ENCODE assay signal across 16 mouse cellular contexts in the genomic region with DNA sequence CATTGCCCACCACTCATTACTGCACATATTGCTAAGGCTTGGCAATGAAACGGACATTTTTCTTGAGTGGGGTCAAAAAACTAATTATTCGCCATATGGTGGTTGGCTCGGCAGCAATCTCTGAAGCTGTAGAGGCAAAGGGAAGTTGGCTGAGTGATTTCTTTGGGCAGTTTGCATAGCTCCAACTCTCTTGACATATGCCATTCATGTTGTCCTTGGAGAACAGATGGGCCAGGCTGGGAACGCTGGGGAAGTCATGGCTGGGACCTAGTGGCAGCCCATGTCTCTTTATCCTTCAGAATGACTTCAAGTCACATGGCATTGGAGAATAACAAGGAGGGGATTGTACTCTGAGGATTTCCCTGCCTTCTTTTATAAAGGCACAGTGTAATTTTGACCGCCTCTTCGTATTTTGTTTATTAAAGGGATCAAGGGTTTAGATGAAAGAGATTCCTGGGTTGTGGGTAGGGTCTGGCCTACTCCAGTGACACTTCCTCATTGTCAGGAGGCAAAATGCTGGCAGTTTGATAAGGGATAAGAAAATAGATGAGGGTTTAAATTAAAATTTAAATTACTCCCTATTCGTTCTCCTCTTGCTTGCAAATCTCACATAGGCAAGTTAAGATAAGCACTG.
DNase-seq lines count a peak whose midpoint lies in the region; ATAC-seq lines count a peak whose summit lies in the region.
"Had no signal": no experiment of that assay in that cellular context is flagged by ENCODE, and none has a peak within 500 bp of the region (broad histone marks: within the 10 kb centered on the region; RNA-seq: fewer than 3 reads in every experiment).

No protein-coding gene starts in this region.

- H3K4me1 ChIP-seq in midbrain, embryonic 10.5 days: peaks cover 11% of the 10 kb centered on the region; the same call in 1 of the 2 replicates
- H3K4me1 ChIP-seq in midbrain, embryonic 15.5 days: no peaks in the 10 kb centered on the region
- H3K4me1 ChIP-seq in hindbrain, embryonic 13.5 days (replicated peaks): no peaks in the 10 kb centered on the region
- H3K4me1 ChIP-seq in midbrain, embryonic 14.5 days (ENCODE audit: control insufficient read depth, insufficient read depth, low read length): no peaks in the 10 kb centered on the region
- H3K4me1 ChIP-seq: heart, embryonic 13.5 days; intestine, embryonic 15.5 days; kidney, embryonic 15.5 days had no signal

- ATAC-seq in midbrain, embryonic 15.5 days (replicated peaks): no peak
- peak; percentile 66; the same call in 1 of the 2 replicates for ATAC-seq in hindbrain, embryonic 13.5 days (ENCODE audit: low FRiP score)
- ATAC-seq in midbrain, embryonic 14.5 days (ENCODE audit: low FRiP score, low TSS enrichment): peak; percentile 55
- ATAC-seq: intestine, embryonic 15.5 days had no signal

- no peak overlapping the region for H3K4me2 ChIP-seq in midbrain, embryonic 15.5 days
- H3K4me2 ChIP-seq in hindbrain, embryonic 13.5 days: no peak overlapping the region
- no peak overlapping the region for H3K4me2 ChIP-seq in midbrain, embryonic 14.5 days (ENCODE audit: low read length)
- H3K4me2 ChIP-seq: heart, embryonic 13.5 days; intestine, embryonic 15.5 days; kidney, embryonic 15.5 days had no signal

- no peak overlapping the region for H3K9ac ChIP-seq in midbrain, embryonic 15.5 days
- no peak overlapping the region for H3K9ac ChIP-seq in hindbrain, embryonic 13.5 days
- no peak overlapping the region for H3K9ac ChIP-seq in midbrain, embryonic 14.5 days (replicated peaks; ENCODE audit: low read length)
- H3K9ac ChIP-seq: heart, embryonic 13.5 days; intestine, embryonic 15.5 days; kidney, embryonic 15.5 days had no signal

- no peaks in the 10 kb centered on the region for H3K36me3 ChIP-seq in midbrain, embryonic 10.5 days
- no peaks in the 10 kb centered on the region for H3K36me3 ChIP-seq in midbrain, embryonic 15.5 days (replicated peaks)
- H3K36me3 ChIP-seq in hindbrain, embryonic 13.5 days: no peaks in the 10 kb centered on the region
- H3K36me3 ChIP-seq in midbrain, embryonic 14.5 days (ENCODE audit: control insufficient read depth, insufficient read depth, low read length): no peaks in the 10 kb centered on the region
- H3K36me3 ChIP-seq: heart, embryonic 13.5 days; intestine, embryonic 15.5 days; kidney, embryonic 15.5 days had no signal

- H3K4me3 ChIP-seq in midbrain, embryonic 10.5 days: no peak overlapping the region
- H3K4me3 ChIP-seq in midbrain, embryonic 15.5 days: no peak overlapping the region
- H3K4me3 ChIP-seq in hindbrain, embryonic 13.5 days: no peak overlapping the region
- no peak overlapping the region for H3K4me3 ChIP-seq in midbrain, embryonic 14.5 days (replicated peaks; ENCODE audit: low read depth, low read length)
- H3K4me3 ChIP-seq: heart, embryonic 13.5 days; intestine, embryonic 15.5 days; kidney, embryonic 15.5 days had no signal

- no peak overlapping the region for H3K27ac ChIP-seq in midbrain, embryonic 10.5 days (replicated peaks)
- no peak overlapping the region for H3K27ac ChIP-seq in midbrain, embryonic 15.5 days
- H3K27ac ChIP-seq in hindbrain, embryonic 13.5 days: no peak overlapping the region
- no peak overlapping the region for H3K27ac ChIP-seq in midbrain, embryonic 14.5 days (replicated peaks; ENCODE audit: low read depth, low read length)
- H3K27ac ChIP-seq: heart, embryonic 13.5 days; intestine, embryonic 15.5 days; kidney, embryonic 15.5 days had no signal

- DNase-seq in cerebellum, postnatal 14 days: peak; percentile 14 to 17
- no peak for DNase-seq in cerebellum, postnatal 4 days (ENCODE audit: low spot score in 2 of 2)
- DNase-seq in midbrain, embryonic 10.5 days (ENCODE audit: low spot score): peak; percentile 33
- peak; percentile 30 for DNase-seq in midbrain, embryonic 14.5 days
- DNase-seq in layer of hippocampus, adult 8-10 months (ENCODE audit: low spot score in 2 of 2): no peak
- DNase-seq in urinary bladder, postnatal 25 days (ENCODE audit: low spot score): no peak
- DNase-seq: cerebellum, adult 11-12 months; heart, postnatal 36 days; lung, adult 2 months; lung, postnatal 36 days; thymus, postnatal 25 days had no signal

- no peaks in the 10 kb centered on the region for H3K9me3 ChIP-seq in midbrain, embryonic 10.5 days (replicated peaks)
- H3K9me3 ChIP-seq in midbrain, embryonic 15.5 days: no peaks in the 10 kb centered on the region
- no peaks in the 10 kb centered on the region for H3K9me3 ChIP-seq in hindbrain, embryonic 13.5 days
- no peaks in the 10 kb centered on the region for H3K9me3 ChIP-seq in midbrain, embryonic 14.5 days (ENCODE audit: control insufficient read depth, low read length)
- H3K9me3 ChIP-seq: heart, embryonic 13.5 days; intestine, embryonic 15.5 days; kidney, embryonic 15.5 days had no signal

- no peaks in the 10 kb centered on the region for H3K27me3 ChIP-seq in midbrain, embryonic 10.5 days (ENCODE audit: low read depth, poor library complexity, severe bottlenecking)
- no peaks in the 10 kb centered on the region for H3K27me3 ChIP-seq in midbrain, embryonic 15.5 days (replicated peaks)
- H3K27me3 ChIP-seq in hindbrain, embryonic 13.5 days: no peaks in the 10 kb centered on the region
- no peaks in the 10 kb centered on the region for H3K27me3 ChIP-seq in midbrain, embryonic 14.5 days (ENCODE audit: control insufficient read depth, insufficient read depth, low read length)
- H3K27me3 ChIP-seq: heart, embryonic 13.5 days; intestine, embryonic 15.5 days; kidney, embryonic 15.5 days had no signal

- 62% methylated on average over 7 of the region's 7 CpGs for WGBS in midbrain, embryonic 10.5 days
- 42% methylated on average over 7 of the region's 7 CpGs for WGBS in midbrain, embryonic 15.5 days
- WGBS in hindbrain, embryonic 13.5 days: 58% methylated on average over 7 of the region's 7 CpGs
- 48% methylated on average over 7 of the region's 7 CpGs for WGBS in midbrain, embryonic 14.5 days

Comparison
In these comparisons a context has a peak if more than half of its experiments do, and no peak if none do; other contexts are left out.
1. DNase-seq: peak in cerebellum, postnatal 14 days (2 of 2), midbrain, embryonic 10.5 days (single experiment) and midbrain, embryonic 14.5 days (single experiment); none in cerebellum, postnatal 4 days (0 of 2), layer of hippocampus, adult 8-10 months (0 of 2) and urinary bladder, postnatal 25 days (single experiment).